Mouse (Mus musculus): ENCODE data around the gene Abcc3. TPM values are rescaled to one million over a fixed set of nuclear protein-coding genes. Genes with fewer than 3 reads are reported as not detected.

Abcc3 gene
- polyA plus RNA-seq, 1 experiment from 2014 or later, result 3.2 TPM

DNA sequence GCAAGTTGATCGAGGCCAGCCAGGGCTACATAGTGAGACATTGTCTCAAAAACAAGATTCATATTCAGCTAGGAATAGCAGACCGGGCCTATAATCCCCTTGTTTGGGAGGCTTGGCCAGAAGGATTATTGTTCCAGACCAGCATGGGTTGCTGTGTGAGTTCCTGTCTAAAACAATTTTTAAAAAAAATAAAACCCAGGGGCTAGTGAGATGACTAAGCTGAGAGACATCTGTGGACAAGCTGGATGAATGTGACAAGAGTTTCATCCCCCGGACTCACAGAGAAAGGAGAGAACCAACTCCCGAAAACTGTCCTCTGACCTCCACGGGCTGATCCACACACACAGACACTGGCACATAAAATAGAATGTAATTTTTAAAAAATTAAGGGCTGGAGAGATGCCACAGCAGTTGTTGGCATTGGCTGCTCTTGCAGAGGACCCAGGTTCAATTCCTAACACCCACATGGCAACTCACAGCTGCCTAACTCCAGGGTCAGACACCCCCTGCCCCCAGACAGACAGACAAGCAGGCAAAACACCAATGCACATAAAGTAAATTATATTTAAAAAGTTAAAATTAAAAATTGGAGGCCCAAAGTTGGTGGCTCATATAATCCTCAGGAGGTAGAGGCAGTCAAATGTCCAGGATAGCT is 69.4 kb downstream of the Abcc3 start:
- Histone ChIP-seq H3K4me2 (replicated peaks; ENCODE audit: low read depth) (no peak overlapping the region), H3K9me3 (ENCODE audit: control insufficient read depth) (no peaks in the 10 kb centered on the region), H3K4me1 (replicated peaks; ENCODE audit: control insufficient read depth, insufficient read depth, low read length) (no peaks in the 10 kb centered on the region), H3K27ac (ENCODE audit: low read depth, low read length) (no peak overlapping the region), H3K36me3 (ENCODE audit: control insufficient read depth, insufficient read depth) (no peaks in the 10 kb centered on the region), H3K27me3 (replicated peaks; ENCODE audit: control insufficient read depth, insufficient read depth, low read length) (no peaks in the 10 kb centered on the region), H3K9ac (ENCODE audit: low read depth, low read length) (no peak overlapping the region), H3K4me3 (ENCODE audit: low read depth, low read length) (no peak overlapping the region)
- no peak for ATAC-seq
- WGBS, result 85% methylated on average over 5 of the region's 5 CpGs
- TF ChIP-seq CTCF (IDR thresholded peaks at IDR 0.05; ENCODE audit: low read depth), result no peak

DNA sequence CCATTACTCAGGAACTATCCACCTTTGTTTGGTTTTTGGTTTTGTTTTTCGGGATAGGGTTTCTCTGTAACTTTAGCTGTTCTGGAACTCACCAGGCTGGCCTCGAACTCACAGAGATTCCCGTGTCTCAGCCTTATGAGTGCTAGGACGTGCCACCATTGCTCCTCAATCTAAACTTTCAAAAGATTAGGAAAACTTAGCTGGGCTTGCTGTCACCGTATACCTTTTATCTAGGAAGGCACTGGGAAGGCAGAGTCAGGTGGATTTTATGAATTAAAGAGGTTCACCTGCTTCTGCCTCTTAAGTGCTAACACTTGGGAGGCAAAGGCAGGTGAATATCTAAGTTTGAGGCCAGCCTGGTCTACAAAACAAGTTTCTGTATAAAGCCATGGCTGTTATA is 70.2 kb downstream of the Abcc3 start:
- no peak for TF ChIP-seq CTCF (IDR thresholded peaks at IDR 0.05; ENCODE audit: low read depth)
- Histone ChIP-seq H3K4me1 (replicated peaks; ENCODE audit: control insufficient read depth, insufficient read depth, low read length) (no peaks in the 10 kb centered on the region), H3K27me3 (replicated peaks; ENCODE audit: control insufficient read depth, insufficient read depth, low read length) (no peaks in the 10 kb centered on the region), H3K4me2 (replicated peaks; ENCODE audit: low read depth) (peak overlapping the region; percentile 74), H3K9ac (ENCODE audit: low read depth, low read length) (peak overlapping the region; percentile 97), H3K27ac (ENCODE audit: low read depth, low read length) (peak overlapping the region; percentile 98), H3K36me3 (ENCODE audit: control insufficient read depth, insufficient read depth) (no peaks in the 10 kb centered on the region), H3K9me3 (ENCODE audit: control insufficient read depth) (no peaks in the 10 kb centered on the region), H3K4me3 (ENCODE audit: low read depth, low read length) (peak overlapping the region; percentile 99)
- WGBS, result 29% methylated on average over 5 of the region's 5 CpGs
- ATAC-seq, result no peak

DNA sequence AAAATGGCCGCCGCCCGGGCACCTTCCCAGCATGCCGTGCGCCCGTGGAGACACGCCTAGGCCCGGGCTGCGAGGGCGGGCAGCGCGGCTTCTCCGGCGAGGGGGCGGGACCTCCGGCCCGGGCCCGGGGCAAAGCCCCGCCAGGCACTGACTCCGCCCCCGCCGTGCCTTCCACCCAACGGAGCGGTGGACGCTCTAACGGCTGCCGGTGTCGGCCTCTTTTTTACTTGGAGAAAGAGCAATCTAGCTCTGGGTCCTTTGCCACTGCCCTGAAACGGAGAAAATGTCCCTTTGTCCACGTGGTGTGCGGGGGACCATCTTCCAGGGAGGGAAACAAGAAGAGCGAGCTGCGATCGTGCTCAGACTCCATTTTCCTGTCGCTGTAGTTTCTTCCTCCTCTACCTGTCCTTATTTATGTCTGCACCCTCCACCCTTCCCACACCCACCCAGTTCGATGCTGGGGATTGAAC is 70.8 kb downstream of the Abcc3 start, which contains the start of gene Luc7l3:
Gene Luc7l3, minus strand, starts transcription at position 58 of the 470 bp plus-strand sequence.
- no peaks in the 10 kb centered on the region for H3K36me3 ChIP-seq (ENCODE audit: control insufficient read depth, insufficient read depth)
- peak; percentile 95 for ATAC-seq
- peak within 1 kb of the TSS; percentile 98 for H3K27ac ChIP-seq (ENCODE audit: low read depth, low read length)
- H3K9me3 ChIP-seq (ENCODE audit: control insufficient read depth), result no peaks in the 10 kb centered on the region
- no peaks in the 10 kb centered on the region for H3K27me3 ChIP-seq (replicated peaks; ENCODE audit: control insufficient read depth, insufficient read depth, low read length)
- peak within 1 kb of the TSS; percentile 97 for H3K9ac ChIP-seq (ENCODE audit: low read depth, low read length)
- H3K4me2 ChIP-seq (replicated peaks; ENCODE audit: low read depth), result peak within 1 kb of the TSS; percentile 74
- H3K4me3 ChIP-seq (ENCODE audit: low read depth, low read length), result peak within 1 kb of the TSS; percentile 99
- under 1% methylated on average over 36 of the region's 36 CpGs for WGBS
- H3K4me1 ChIP-seq (replicated peaks; ENCODE audit: control insufficient read depth, insufficient read depth, low read length), result peaks cover under 1% of the 10 kb centered on the region; the same call in 1 of the 2 replicates
- no peak for TF ChIP-seq CTCF (IDR thresholded peaks at IDR 0.05; ENCODE audit: low read depth)

DNA sequence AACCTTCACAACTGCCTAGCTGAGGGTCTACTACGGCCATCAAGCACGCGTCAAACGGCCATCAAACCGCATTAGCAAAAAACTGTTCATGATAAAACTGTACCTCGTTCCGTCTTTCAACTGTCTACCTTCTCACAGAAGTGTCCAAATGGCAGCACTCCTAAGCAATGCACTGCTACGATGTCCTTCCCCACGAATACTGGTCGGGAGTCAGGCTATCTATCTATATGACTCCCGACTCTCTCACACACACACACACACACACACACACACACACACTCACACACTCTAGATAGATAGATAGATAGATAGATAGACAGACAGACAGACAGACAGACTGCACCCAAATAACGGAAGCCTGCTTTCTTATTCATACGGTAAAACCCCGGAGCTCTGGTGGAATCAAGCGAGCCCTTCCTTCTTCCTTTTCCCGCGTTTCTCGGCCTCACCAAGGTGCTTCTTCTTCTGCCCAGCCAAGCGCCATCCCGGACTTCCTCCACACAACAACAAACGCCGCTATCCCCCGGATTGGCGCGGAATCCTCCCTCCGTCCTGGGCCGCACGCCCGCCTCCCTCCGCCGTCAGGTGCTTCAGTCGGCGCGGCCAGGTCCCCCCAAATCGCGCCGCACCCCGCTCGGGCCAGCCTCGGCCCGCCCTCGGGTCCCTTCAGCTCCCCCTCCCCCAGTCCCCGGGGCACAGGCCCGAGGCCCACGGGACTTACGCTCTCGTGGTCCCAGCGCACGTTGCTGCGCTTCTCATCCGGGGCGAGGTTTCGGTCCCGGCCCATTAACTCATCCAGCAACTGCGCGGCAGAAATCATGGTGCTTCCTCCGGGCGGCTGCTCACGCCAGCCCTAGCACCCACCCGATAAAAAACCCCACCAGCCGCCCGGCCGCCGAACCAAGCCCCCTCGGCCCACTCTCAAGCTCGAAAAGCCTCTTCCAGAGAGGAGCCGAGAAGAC is 71.5 kb downstream of the Abcc3 start:
- H3K4me2 ChIP-seq (replicated peaks; ENCODE audit: low read depth), result peak overlapping the region; percentile 74

DNA sequence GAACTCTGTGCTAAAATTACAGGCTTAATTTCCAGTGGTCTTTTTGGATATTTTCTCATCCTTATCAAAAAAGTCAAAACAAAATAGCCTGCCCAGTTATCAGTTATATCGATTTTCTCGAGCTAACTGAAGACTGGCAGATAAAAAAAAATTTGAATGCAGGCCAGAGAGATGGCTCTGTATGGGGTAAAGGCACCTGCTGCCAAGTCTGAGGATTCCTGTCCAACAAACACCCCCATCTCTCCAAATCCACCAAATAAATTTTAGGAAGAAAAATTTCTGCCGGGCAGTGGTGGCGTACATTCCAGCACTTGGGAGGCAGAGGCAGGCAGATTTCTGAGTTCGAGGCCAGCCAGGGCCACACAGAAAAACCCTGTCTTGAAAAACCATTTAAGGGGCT is 74.7 kb downstream of the Abcc3 start:
- no peak overlapping the region for H3K4me3 ChIP-seq (ENCODE audit: low read depth, low read length)
- no peaks in the 10 kb centered on the region for H3K9me3 ChIP-seq (ENCODE audit: control insufficient read depth)
- no peak overlapping the region for H3K27ac ChIP-seq (ENCODE audit: low read depth, low read length)
- H3K9ac ChIP-seq (ENCODE audit: low read depth, low read length), result no peak overlapping the region
- no peaks in the 10 kb centered on the region for H3K36me3 ChIP-seq (ENCODE audit: control insufficient read depth, insufficient read depth)
- peaks cover 8% of the 10 kb centered on the region; the same call in 1 of the 2 replicates for H3K4me1 ChIP-seq (replicated peaks; ENCODE audit: control insufficient read depth, insufficient read depth, low read length)
- H3K27me3 ChIP-seq (replicated peaks; ENCODE audit: control insufficient read depth, insufficient read depth, low read length), result no peaks in the 10 kb centered on the region
- 66% methylated on average over 5 of the region's 5 CpGs for WGBS
- ATAC-seq, result no peak
- no peak for TF ChIP-seq CTCF (IDR thresholded peaks at IDR 0.05; ENCODE audit: low read depth)
- no peak overlapping the region for H3K4me2 ChIP-seq (replicated peaks; ENCODE audit: low read depth)

More for the DNA sequence above, 71.5 kb downstream of the Abcc3 start:
- H3K27ac ChIP-seq (ENCODE audit: low read depth, low read length), result peak overlapping the region; percentile 98
- peak; percentile 65 for ATAC-seq
- no peaks in the 10 kb centered on the region for H3K36me3 ChIP-seq (ENCODE audit: control insufficient read depth, insufficient read depth)
- H3K9ac ChIP-seq (ENCODE audit: low read depth, low read length), result peak overlapping the region; percentile 97
- H3K4me3 ChIP-seq (ENCODE audit: low read depth, low read length), result peak overlapping the region; percentile 99
- peaks cover 5% of the 10 kb centered on the region; the same call in 1 of the 2 replicates for H3K4me1 ChIP-seq (replicated peaks; ENCODE audit: control insufficient read depth, insufficient read depth, low read length)
- under 1% methylated on average over 66 of the region's 67 CpGs for WGBS
- no peaks in the 10 kb centered on the region for H3K9me3 ChIP-seq (ENCODE audit: control insufficient read depth)
- no peaks in the 10 kb centered on the region for H3K27me3 ChIP-seq (replicated peaks; ENCODE audit: control insufficient read depth, insufficient read depth, low read length)
- TF ChIP-seq CTCF (IDR thresholded peaks at IDR 0.05; ENCODE audit: low read depth), result no peak

DNA sequence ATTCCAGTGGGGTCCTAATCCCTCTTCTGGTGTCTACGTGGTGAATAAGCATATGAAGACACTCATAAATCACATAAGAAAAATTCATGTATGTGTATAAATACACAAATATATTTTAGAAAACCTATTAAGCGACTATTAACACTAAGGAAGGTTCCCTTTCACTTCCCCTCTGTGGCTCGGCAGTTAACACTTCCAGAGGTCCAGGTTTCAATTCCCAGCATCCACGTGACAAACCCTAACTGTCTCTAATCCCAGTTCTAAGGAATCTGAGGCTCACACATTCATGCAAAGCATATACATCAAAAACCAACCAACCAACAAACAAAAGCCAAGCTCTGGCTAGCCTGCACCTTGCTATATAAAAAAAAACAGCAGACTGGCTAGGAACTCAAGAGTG is 75.3 kb downstream of the Abcc3 start:
- H3K27ac ChIP-seq (ENCODE audit: low read depth, low read length), result no peak overlapping the region
- H3K9me3 ChIP-seq (ENCODE audit: control insufficient read depth), result no peaks in the 10 kb centered on the region
- no peak for ATAC-seq
- WGBS, result 31% methylated on average over 4 of the region's 4 CpGs
- H3K4me1 ChIP-seq (replicated peaks; ENCODE audit: control insufficient read depth, insufficient read depth, low read length), result peaks cover 8% of the 10 kb centered on the region; the same call in 1 of the 2 replicates
- H3K4me3 ChIP-seq (ENCODE audit: low read depth, low read length), result no peak overlapping the region
- no peaks in the 10 kb centered on the region for H3K27me3 ChIP-seq (replicated peaks; ENCODE audit: control insufficient read depth, insufficient read depth, low read length)
- TF ChIP-seq CTCF (IDR thresholded peaks at IDR 0.05; ENCODE audit: low read depth), result no peak
- H3K9ac ChIP-seq (ENCODE audit: low read depth, low read length), result no peak overlapping the region
- 0 out of 2 replicates have a peak overlapping the region, but pooled peaks have one; percentile 3 for H3K4me2 ChIP-seq (replicated peaks; ENCODE audit: low read depth)
- no peaks in the 10 kb centered on the region for H3K36me3 ChIP-seq (ENCODE audit: control insufficient read depth, insufficient read depth)

Measured in intestine, postnatal 0 days (tissue).